Mouse (Mus musculus) C2C12 (cell line): ENCODE data around the gene Fam243.
A peak's percentile ranks its signal among the peaks of the same experiment; 100 is the strongest.

ENCODE experiments used
- CEBPB ChIP-seq: IDR thresholded peaks from one replicate; pipeline ENCODE4 v1.6.1; 2011; ENCODE audit warnings: low read depth, mild to moderate bottlenecking, control low read depth, moderate library complexity
- CTCF ChIP-seq: IDR thresholded peaks from one replicate; pipeline ENCODE4 v1.5.1; 2011; ENCODE audit not compliant: control insufficient read depth, insufficient read depth, insufficient read length
- MAX ChIP-seq: IDR thresholded peaks from one replicate; pipeline ENCODE4 v1.6.1; 2011; ENCODE audit warnings: mild to moderate bottlenecking, control low read depth
- MYOD1 ChIP-seq: IDR thresholded peaks from one replicate; pipeline ENCODE4 v1.6.1; 2011; ENCODE audit warnings: low read depth; ENCODE audit not compliant: control insufficient read depth, insufficient read length

DNA sequence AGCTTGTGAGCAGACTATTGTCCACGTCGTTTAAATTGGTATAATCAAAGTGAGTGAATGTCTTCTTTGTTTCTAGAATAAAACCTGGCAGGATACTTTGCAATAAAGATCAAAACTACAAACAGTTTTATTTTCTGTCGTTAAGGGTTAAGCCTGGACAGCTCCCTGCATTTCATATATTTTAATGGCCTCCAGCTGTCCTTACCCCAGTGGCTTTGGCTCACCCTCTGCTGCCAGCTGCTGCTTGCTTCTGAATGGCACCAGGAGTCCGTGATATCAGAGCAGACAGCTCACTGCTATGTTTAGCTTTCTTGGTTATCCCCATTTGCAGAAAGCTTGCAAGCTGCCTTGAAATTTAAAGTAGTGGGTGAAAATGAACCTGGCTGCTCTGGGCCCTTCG lies 19.3 kb downstream of the Fam243 start:
- TF ChIP-seq CTCF (no peak), MAX (no peak), MYOD1 (peak; percentile 17), CEBPB (no peak)
